18 mouse cellular contexts compared by ENCODE assay signal in the genomic region with DNA sequence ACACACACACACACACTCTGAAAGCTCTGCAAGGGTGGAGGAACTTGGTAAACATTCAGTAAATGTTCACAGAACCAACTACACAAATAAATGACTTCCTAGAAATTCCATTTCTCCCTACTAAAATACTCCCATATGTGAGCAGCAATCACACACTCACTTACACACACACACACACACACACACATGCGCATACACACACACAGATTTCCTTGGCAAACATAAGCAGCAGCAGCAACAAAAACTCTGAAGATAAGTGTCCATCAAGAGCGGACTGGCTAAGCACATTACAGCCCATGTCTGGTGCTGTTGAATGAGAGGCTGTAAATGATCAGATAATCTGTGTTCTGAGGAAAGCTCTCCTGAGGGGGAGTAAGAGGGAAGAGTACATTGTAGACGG. TPM values are rescaled to one million over a fixed set of nuclear protein-coding genes. Genes with fewer than 3 reads are reported as not detected.
A peak's percentile ranks its signal among the peaks of the same experiment; 100 is the strongest.
DNase-seq lines count a peak whose midpoint lies in the region; ATAC-seq and TF ChIP-seq lines count a peak whose summit lies in the region.
"Had no signal": no experiment of that assay in that cellular context is flagged by ENCODE, and none has a peak within 500 bp of the region (broad histone marks: within the 10 kb centered on the region; RNA-seq: fewer than 3 reads in every experiment).

No protein-coding gene starts in this region.

- 0 out of 2 replicates have a peak, but pooled peaks cover 4% of the 10 kb centered on the region for H3K27me3 ChIP-seq in intestine, embryonic 15.5 days (replicated peaks)
- peaks cover 12% of the 10 kb centered on the region; the same call in 1 of the 2 replicates for H3K27me3 ChIP-seq in intestine, postnatal 0 days (replicated peaks; ENCODE audit: control insufficient read depth, insufficient read depth, low read length)
- peaks cover 53% of the 10 kb centered on the region for H3K27me3 ChIP-seq in embryonic facial prominence, embryonic 10.5 days (replicated peaks; ENCODE audit: low read depth, poor library complexity, severe bottlenecking)
- H3K27me3 ChIP-seq in embryonic facial prominence, embryonic 15.5 days: 0 out of 2 replicates have a peak, but pooled peaks cover 3% of the 10 kb centered on the region
- H3K27me3 ChIP-seq: forebrain, embryonic 15.5 days had no signal

- no peak overlapping the region for H3K4me3 ChIP-seq in intestine, embryonic 15.5 days (replicated peaks)
- no peak overlapping the region for H3K4me3 ChIP-seq in intestine, postnatal 0 days (ENCODE audit: low read depth, low read length)
- H3K4me3 ChIP-seq in embryonic facial prominence, embryonic 10.5 days: no peak overlapping the region
- no peak overlapping the region for H3K4me3 ChIP-seq in embryonic facial prominence, embryonic 15.5 days (replicated peaks)
- H3K4me3 ChIP-seq: forebrain, embryonic 15.5 days; heart, embryonic 13.5 days; hindbrain, embryonic 12.5 days had no signal

- ATAC-seq in intestine, embryonic 15.5 days: no peak
- ATAC-seq in intestine, postnatal 0 days: no peak
- ATAC-seq in embryonic facial prominence, embryonic 15.5 days (ENCODE audit: insufficient number of reproducible peaks, low FRiP score, low TSS enrichment, low read depth): no peak
- ATAC-seq: activated CD4-positive, CD25-positive, alpha-beta regulatory T cell, adult 4 months; forebrain, embryonic 15.5 days; hindbrain, embryonic 16.5 days; inflammation-experienced regulatory T-cells, adult 6 months; Patski had no signal

- 0 out of 2 replicates have a peak overlapping the region, but pooled peaks have one; percentile 32 for H3K27ac ChIP-seq in intestine, embryonic 15.5 days
- no peak overlapping the region for H3K27ac ChIP-seq in intestine, postnatal 0 days (ENCODE audit: low read depth, low read length)
- peak overlapping the region; percentile 49; the same call in 1 of the 2 replicates for H3K27ac ChIP-seq in embryonic facial prominence, embryonic 10.5 days (replicated peaks)
- H3K27ac ChIP-seq in embryonic facial prominence, embryonic 15.5 days (replicated peaks): 0 out of 2 replicates have a peak overlapping the region, but pooled peaks have one; percentile 25
- H3K27ac ChIP-seq: forebrain, embryonic 15.5 days; heart, embryonic 13.5 days; hindbrain, embryonic 12.5 days had no signal

- no peak overlapping the region for H3K4me2 ChIP-seq in intestine, embryonic 15.5 days (replicated peaks)
- no peak overlapping the region for H3K4me2 ChIP-seq in intestine, postnatal 0 days (replicated peaks; ENCODE audit: low read depth)
- H3K4me2 ChIP-seq in embryonic facial prominence, embryonic 15.5 days (replicated peaks): no peak overlapping the region
- H3K4me2 ChIP-seq: forebrain, embryonic 15.5 days; heart, embryonic 13.5 days; hindbrain, embryonic 12.5 days had no signal

- WGBS in intestine, embryonic 15.5 days: 25% methylated on average over 3 of the region's 3 CpGs
- WGBS in intestine, postnatal 0 days: 14% methylated on average over 3 of the region's 3 CpGs
- 57% methylated on average over 3 of the region's 3 CpGs for WGBS in embryonic facial prominence, embryonic 10.5 days
- WGBS in embryonic facial prominence, embryonic 15.5 days: 27% methylated on average over 3 of the region's 3 CpGs

- no peak for DNase-seq in embryonic facial prominence, embryonic 10.5 days (ENCODE audit: low spot score)
- DNase-seq in frontal cortex, postnatal 14 days (ENCODE audit: low spot score in 2 of 2): no peak
- no peak for DNase-seq in embryo, embryonic 11 days
- no peak for DNase-seq in heart, adult 11 months
- DNase-seq: adrenal gland, postnatal 14 days; cerebellum, adult 11-12 months; cerebellum, adult 9-10 months; cerebellum, postnatal 25 days had no signal

- no peak for TF ChIP-seq CTCF in intestine, postnatal 0 days (IDR thresholded peaks at IDR 0.05; ENCODE audit: low read depth)

- H3K36me3 ChIP-seq in intestine, embryonic 15.5 days: no peaks in the 10 kb centered on the region
- H3K36me3 ChIP-seq in intestine, postnatal 0 days (ENCODE audit: control insufficient read depth, insufficient read depth): no peaks in the 10 kb centered on the region
- H3K36me3 ChIP-seq in embryonic facial prominence, embryonic 10.5 days (replicated peaks): peaks cover 6% of the 10 kb centered on the region; the same call in 1 of the 2 replicates
- no peaks in the 10 kb centered on the region for H3K36me3 ChIP-seq in embryonic facial prominence, embryonic 15.5 days
- H3K36me3 ChIP-seq: forebrain, embryonic 15.5 days; heart, embryonic 13.5 days; hindbrain, embryonic 12.5 days had no signal

- no peak overlapping the region for H3K9ac ChIP-seq in intestine, embryonic 15.5 days
- no peak overlapping the region for H3K9ac ChIP-seq in intestine, postnatal 0 days (ENCODE audit: low read depth, low read length)
- no peak overlapping the region for H3K9ac ChIP-seq in embryonic facial prominence, embryonic 15.5 days
- H3K9ac ChIP-seq: forebrain, embryonic 15.5 days; heart, embryonic 13.5 days; hindbrain, embryonic 12.5 days had no signal

- H3K9me3 ChIP-seq in intestine, embryonic 15.5 days: no peaks in the 10 kb centered on the region
- H3K9me3 ChIP-seq in intestine, postnatal 0 days (ENCODE audit: control insufficient read depth): no peaks in the 10 kb centered on the region
- H3K9me3 ChIP-seq in embryonic facial prominence, embryonic 10.5 days: no peaks in the 10 kb centered on the region
- H3K9me3 ChIP-seq in embryonic facial prominence, embryonic 15.5 days (replicated peaks): no peaks in the 10 kb centered on the region
- H3K9me3 ChIP-seq: forebrain, embryonic 15.5 days; heart, embryonic 13.5 days; hindbrain, embryonic 12.5 days had no signal

- peaks cover 43% of the 10 kb centered on the region for H3K4me1 ChIP-seq in intestine, embryonic 15.5 days (replicated peaks)
- H3K4me1 ChIP-seq in intestine, postnatal 0 days (replicated peaks; ENCODE audit: control insufficient read depth, insufficient read depth, low read length): peaks cover 3% of the 10 kb centered on the region; the same call in 1 of the 2 replicates
- peaks cover 93% of the 10 kb centered on the region for H3K4me1 ChIP-seq in embryonic facial prominence, embryonic 10.5 days
- peaks cover 85% of the 10 kb centered on the region for H3K4me1 ChIP-seq in embryonic facial prominence, embryonic 15.5 days

RNA-seq across cellular contexts. Expression of a gene that starts 15.3 kb away (rescaled TPM):
- 14.5 and 15.8 TPM in 2 replicates for polyA plus RNA-seq in intestine, embryonic 15.5 days (2015; fragmentation: Nextera tagmentation; extraction: Ambion mirVana)
- 7.2 and 7.4 TPM in 2 replicates for polyA plus RNA-seq in intestine, postnatal 0 days (2015; fragmentation: Nextera tagmentation; extraction: Ambion mirVana)
- 21.7 and 23.5 TPM in 2 replicates for polyA plus RNA-seq in embryonic facial prominence, embryonic 10.5 days (2016; fragmentation: Nextera tagmentation; extraction: Ambion mirVana)
- polyA plus RNA-seq in embryonic facial prominence, embryonic 15.5 days (2015; fragmentation: Nextera tagmentation; extraction: Ambion mirVana): 48.1 and 48.8 TPM in 2 replicates
- polyA plus RNA-seq: activated CD4-positive, CD25-positive, alpha-beta regulatory T cell, adult 4 months; inflammation-experienced regulatory T-cells, adult 6 months had no signal

RNA-seq across cellular contexts. Expression of a gene that starts 57.9 kb away (rescaled TPM):
- 0.46 and 0.58 TPM in 2 replicates for polyA plus RNA-seq in intestine, embryonic 15.5 days (2015; fragmentation: Nextera tagmentation; extraction: Ambion mirVana)
- 0.22 and 0.43 TPM in 2 replicates for polyA plus RNA-seq in intestine, postnatal 0 days (2015; fragmentation: Nextera tagmentation; extraction: Ambion mirVana)
- polyA plus RNA-seq in embryonic facial prominence, embryonic 10.5 days (2016; fragmentation: Nextera tagmentation; extraction: Ambion mirVana): 0.50 and 0.54 TPM in 2 replicates
- polyA plus RNA-seq in embryonic facial prominence, embryonic 15.5 days (2015; fragmentation: Nextera tagmentation; extraction: Ambion mirVana): 1.2 and 1.8 TPM in 2 replicates
- polyA plus RNA-seq: activated CD4-positive, CD25-positive, alpha-beta regulatory T cell, adult 4 months; inflammation-experienced regulatory T-cells, adult 6 months had no signal
